Mouse (Mus musculus): ENCODE data around the gene Mrps36. TPM values are rescaled to one million over a fixed set of nuclear protein-coding genes. Genes with fewer than 3 reads are reported as not detected.

Gene Mrps36
- total and polyA plus RNA-seq, 2 experiments from 2014 or later: 58.7 to 180 TPM

DNA sequence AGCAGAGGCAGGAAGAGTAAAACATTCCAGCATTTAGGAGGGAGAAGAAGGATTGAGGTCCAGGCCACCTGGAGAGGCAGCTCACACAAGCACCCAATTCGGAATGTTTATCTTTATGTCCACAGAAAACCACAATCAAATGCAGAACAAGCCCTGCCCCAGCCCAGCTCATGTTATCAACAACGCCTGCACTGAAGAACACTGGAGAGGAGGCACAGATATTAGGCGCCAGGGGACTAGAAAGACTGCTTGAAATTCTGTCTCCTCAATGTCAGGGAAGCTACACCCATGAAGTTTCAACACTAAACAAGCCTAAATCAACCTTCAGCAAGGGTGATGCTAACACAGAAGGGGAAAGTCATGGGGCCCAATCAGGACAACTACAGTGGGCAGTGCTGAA is 33.0 kb upstream of the Mrps36 start:
- Histone ChIP-seq H3K4me1 (ENCODE audit: insufficient read depth, low read length) (no peaks in the 10 kb centered on the region; the same call in 1 of the 2 replicates), H3K9ac (replicated peaks; ENCODE audit: low read length) (no peak overlapping the region), H3K4me3 (ENCODE audit: low read length) (no peak overlapping the region), H3K36me3 (ENCODE audit: insufficient read depth, low read length) (no peaks in the 10 kb centered on the region), H3K4me2 (ENCODE audit: low read depth, low read length) (no peak overlapping the region), H3K27ac (no peak overlapping the region), H3K9me3 (ENCODE audit: low read length) (no peaks in the 10 kb centered on the region), H3K27me3 (ENCODE audit: insufficient read depth, low read length) (no peaks in the 10 kb centered on the region)
- ATAC-seq: no peak
- no peak for DNase-seq (ENCODE audit: low spot score)
- no peak for TF ChIP-seq CTCF (IDR thresholded peaks at IDR 0.05; ENCODE audit: low read depth)
- 83% methylated on average over 3 of the region's 3 CpGs for WGBS

DNA sequence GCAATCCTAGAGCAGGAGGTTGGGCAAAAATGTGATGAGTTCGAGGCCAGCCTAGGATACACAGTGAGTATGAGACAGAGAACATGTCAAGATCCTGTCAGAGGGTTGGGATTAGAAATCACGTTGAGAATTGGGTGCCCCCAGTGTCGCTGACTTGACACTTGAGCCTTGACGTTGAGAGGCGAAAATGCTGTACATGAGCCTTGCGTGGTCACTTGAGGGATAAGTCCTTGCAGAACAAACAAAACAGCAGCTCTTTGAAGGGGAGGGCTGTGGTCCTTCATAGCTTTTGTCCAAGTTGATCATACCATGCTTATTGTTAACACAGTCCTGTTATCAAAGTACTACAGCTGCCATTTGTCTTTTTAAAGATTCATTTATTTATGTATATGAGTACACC is 32.3 kb upstream of the Mrps36 start:
- Histone ChIP-seq H3K9me3 (ENCODE audit: low read length) (no peaks in the 10 kb centered on the region), H3K4me1 (ENCODE audit: insufficient read depth, low read length) (no peaks in the 10 kb centered on the region; the same call in 1 of the 2 replicates), H3K27me3 (ENCODE audit: insufficient read depth, low read length) (no peaks in the 10 kb centered on the region), H3K9ac (replicated peaks; ENCODE audit: low read length) (no peak overlapping the region), H3K4me2 (ENCODE audit: low read depth, low read length) (no peak overlapping the region), H3K4me3 (ENCODE audit: low read length) (no peak overlapping the region), H3K27ac (no peak overlapping the region), H3K36me3 (ENCODE audit: insufficient read depth, low read length) (no peaks in the 10 kb centered on the region)
- TF ChIP-seq CTCF (IDR thresholded peaks at IDR 0.05; ENCODE audit: low read depth): no peak
- DNase-seq (ENCODE audit: low spot score) (no peak), ATAC-seq (no peak)
- 68% methylated on average over 6 of the region's 6 CpGs for WGBS

DNA sequence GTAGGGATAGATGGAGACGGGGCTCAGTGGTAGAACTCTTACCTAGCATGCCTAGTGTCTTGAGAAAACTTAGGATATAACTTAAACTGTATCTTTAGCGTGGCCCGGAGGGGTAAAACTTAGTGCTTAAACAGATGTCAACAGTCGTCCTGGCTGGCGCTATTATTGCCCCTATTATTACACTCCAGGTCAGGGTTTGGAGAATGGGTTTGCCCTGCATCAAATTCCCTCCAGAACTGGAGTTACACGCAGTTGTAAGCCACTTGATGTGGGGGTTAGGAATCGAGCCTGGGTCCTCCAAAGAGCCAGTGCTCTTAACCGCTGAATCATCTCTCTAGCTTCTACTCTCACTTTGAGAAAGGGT is 31.6 kb upstream of the Mrps36 start:
- Histone ChIP-seq H3K4me1 (ENCODE audit: insufficient read depth, low read length) (no peaks in the 10 kb centered on the region; the same call in 1 of the 2 replicates), H3K9me3 (ENCODE audit: low read length) (no peaks in the 10 kb centered on the region), H3K9ac (replicated peaks; ENCODE audit: low read length) (peak overlapping the region; percentile 37; the same call in 1 of the 2 replicates), H3K36me3 (ENCODE audit: insufficient read depth, low read length) (no peaks in the 10 kb centered on the region), H3K27me3 (ENCODE audit: insufficient read depth, low read length) (no peaks in the 10 kb centered on the region), H3K27ac (peak overlapping the region; percentile 49; the same call in 1 of the 2 replicates), H3K4me2 (ENCODE audit: low read depth, low read length) (peak overlapping the region; percentile 97), H3K4me3 (ENCODE audit: low read length) (peak overlapping the region; percentile 69)
- ATAC-seq (no peak), DNase-seq (ENCODE audit: low spot score) (no peak)
- no peak for TF ChIP-seq CTCF (IDR thresholded peaks at IDR 0.05; ENCODE audit: low read depth)
- WGBS: 10% methylated on average over 8 of the region's 8 CpGs

DNA sequence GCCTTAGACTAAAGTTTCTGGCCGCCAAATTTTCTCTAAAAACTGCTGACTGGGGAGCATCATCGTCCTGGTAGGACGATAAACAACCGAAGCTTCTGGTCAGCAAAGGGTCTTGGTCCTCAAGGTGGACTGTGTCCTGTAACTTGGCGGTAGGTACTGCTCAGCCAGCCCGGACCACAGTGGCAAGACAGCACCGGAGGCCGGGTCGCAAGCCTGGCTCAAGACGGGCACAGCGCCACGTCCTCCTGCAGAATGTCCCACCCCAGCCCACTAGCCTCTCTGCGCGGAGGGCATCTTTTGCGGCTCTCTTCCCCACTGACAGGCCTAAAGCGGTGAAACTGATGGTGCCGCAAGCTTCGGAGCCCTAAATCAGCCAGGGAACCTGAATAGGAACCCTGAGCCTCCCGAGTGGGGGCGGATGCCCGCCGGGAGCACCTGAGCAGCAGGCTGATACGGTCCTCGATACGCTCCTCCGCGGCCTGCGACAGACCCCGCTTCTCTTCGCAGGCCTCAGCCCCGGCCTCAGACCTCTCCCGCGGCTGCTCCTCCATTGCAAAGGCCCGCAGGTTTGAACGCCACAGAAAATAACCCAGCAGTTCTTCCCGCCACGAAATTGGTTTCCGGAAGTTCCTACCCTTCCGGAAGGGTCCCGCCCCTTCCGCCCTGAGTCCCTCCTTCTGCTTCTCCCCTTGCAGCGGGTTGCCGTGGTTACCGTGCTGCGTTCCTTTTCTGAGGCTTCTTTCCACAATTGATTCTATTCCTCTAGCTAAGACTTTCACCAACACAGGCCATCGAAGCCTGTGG is 31.0 kb upstream of the Mrps36 start, which contains the start of gene Cenph:
Gene Cenph (minus strand): TSS at position 648 of the 804 bp plus-strand sequence.
- Histone ChIP-seq H3K9ac (replicated peaks; ENCODE audit: low read length) (peak within 1 kb of the TSS; percentile 37), H3K4me2 (ENCODE audit: low read depth, low read length) (peak within 1 kb of the TSS; percentile 97), H3K27me3 (ENCODE audit: insufficient read depth, low read length) (no peaks in the 10 kb centered on the region), H3K9me3 (ENCODE audit: low read length) (no peaks in the 10 kb centered on the region), H3K27ac (peak within 1 kb of the TSS; percentile 49; the same call in 1 of the 2 replicates), H3K36me3 (ENCODE audit: insufficient read depth, low read length) (no peaks in the 10 kb centered on the region), H3K4me3 (ENCODE audit: low read length) (peak within 1 kb of the TSS; percentile 69), H3K4me1 (ENCODE audit: insufficient read depth, low read length) (no peaks in the 10 kb centered on the region; the same call in 1 of the 2 replicates)
- under 1% methylated on average over 46 of the region's 46 CpGs for WGBS
- DNase-seq (ENCODE audit: low spot score): peak; percentile 93
- peak; percentile 97 for ATAC-seq
- no peak for TF ChIP-seq CTCF (IDR thresholded peaks at IDR 0.05; ENCODE audit: low read depth)

DNA sequence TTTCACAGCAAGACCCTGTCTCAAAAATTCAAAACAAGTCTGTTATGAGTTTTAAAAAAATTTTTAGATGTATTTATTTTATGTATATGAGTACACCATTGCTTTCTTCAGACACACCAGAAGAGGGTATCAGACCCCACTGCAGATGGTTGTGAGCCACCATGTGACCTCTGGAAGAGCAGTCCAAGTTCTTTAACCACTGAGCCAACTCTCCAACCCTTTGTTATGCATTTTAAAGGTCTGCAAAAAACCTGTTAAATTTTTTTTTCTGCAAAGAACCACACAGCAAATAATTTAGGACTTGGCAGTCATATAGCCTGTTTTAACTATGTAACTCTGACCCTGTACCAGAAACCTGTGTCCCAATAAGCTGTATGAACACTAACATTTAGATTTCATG is 30.2 kb upstream of the Mrps36 start:
- ATAC-seq (no peak), DNase-seq (ENCODE audit: low spot score) (no peak)
- Histone ChIP-seq H3K27ac (no peak overlapping the region), H3K4me2 (ENCODE audit: low read depth, low read length) (peak overlapping the region; percentile 97), H3K9ac (replicated peaks; ENCODE audit: low read length) (no peak overlapping the region; the same call in 1 of the 2 replicates), H3K27me3 (ENCODE audit: insufficient read depth, low read length) (no peaks in the 10 kb centered on the region), H3K9me3 (ENCODE audit: low read length) (no peaks in the 10 kb centered on the region), H3K4me1 (ENCODE audit: insufficient read depth, low read length) (no peaks in the 10 kb centered on the region; the same call in 1 of the 2 replicates), H3K36me3 (ENCODE audit: insufficient read depth, low read length) (no peaks in the 10 kb centered on the region), H3K4me3 (ENCODE audit: low read length) (peak overlapping the region; percentile 69; the same call in 1 of the 2 replicates)
- no peak for TF ChIP-seq CTCF (IDR thresholded peaks at IDR 0.05; ENCODE audit: low read depth)

DNA sequence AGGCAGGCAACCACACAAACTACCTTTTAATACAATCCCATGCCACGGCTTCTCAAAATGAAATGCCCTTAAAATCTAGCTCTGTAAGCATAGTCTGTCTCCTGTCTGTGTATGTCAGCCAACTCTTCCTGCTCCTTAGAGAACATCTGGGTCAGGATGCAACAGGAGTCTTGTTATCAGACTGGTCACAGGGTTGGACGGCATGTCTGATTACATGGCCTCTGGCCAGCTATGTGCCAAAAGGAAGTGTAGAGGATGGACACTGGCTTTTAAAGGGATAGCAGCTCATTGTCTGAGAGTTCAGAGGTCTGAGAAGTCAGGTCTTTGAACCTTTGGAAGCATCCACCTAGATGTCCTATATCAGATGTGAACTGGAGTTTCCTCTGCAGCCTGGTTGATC is 10.9 kb upstream of the Mrps36 start:
- Histone ChIP-seq H3K27ac (no peak overlapping the region), H3K4me1 (ENCODE audit: insufficient read depth, low read length) (no peaks in the 10 kb centered on the region), H3K4me2 (ENCODE audit: low read depth, low read length) (no peak overlapping the region), H3K36me3 (ENCODE audit: insufficient read depth, low read length) (no peaks in the 10 kb centered on the region), H3K9me3 (ENCODE audit: low read length) (no peaks in the 10 kb centered on the region), H3K4me3 (ENCODE audit: low read length) (no peak overlapping the region), H3K9ac (replicated peaks; ENCODE audit: low read length) (no peak overlapping the region), H3K27me3 (ENCODE audit: insufficient read depth, low read length) (no peaks in the 10 kb centered on the region)
- no peak for DNase-seq (ENCODE audit: low spot score)
- WGBS: 81% methylated on average over 2 of the region's 2 CpGs
- TF ChIP-seq CTCF (IDR thresholded peaks at IDR 0.05; ENCODE audit: low read depth): no peak
- no peak for ATAC-seq

DNA sequence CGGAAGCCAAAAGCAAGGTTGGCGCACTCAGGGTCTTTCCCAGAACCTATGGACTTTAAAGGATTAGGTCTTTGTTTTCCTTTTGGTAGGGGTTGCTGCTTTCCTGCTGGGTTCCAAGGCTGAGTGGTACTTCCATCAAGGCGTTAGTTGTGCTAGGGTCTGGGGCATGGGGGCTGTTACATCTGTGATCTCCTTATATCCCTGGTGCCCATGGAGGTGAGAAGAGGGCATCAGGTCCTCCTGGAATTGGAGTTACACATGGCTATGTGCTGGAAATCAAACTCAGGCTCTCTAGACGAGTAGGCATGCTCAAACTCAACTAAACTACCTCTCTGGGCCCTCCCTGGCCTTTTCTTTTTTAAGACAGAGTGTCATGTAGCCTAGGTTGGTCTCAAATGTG is 9.7 kb upstream of the Mrps36 start:
- WGBS: 67% methylated on average over 4 of the region's 4 CpGs
- no peak overlapping the region for H3K4me3 ChIP-seq (ENCODE audit: low read length)
- no peak for TF ChIP-seq CTCF (IDR thresholded peaks at IDR 0.05; ENCODE audit: low read depth)
- H3K4me2 ChIP-seq (ENCODE audit: low read depth, low read length): no peak overlapping the region
- H3K9ac ChIP-seq (replicated peaks; ENCODE audit: low read length): no peak overlapping the region
- no peak for ATAC-seq
- no peak for DNase-seq (ENCODE audit: low spot score)
- no peaks in the 10 kb centered on the region for H3K4me1 ChIP-seq (ENCODE audit: insufficient read depth, low read length)
- H3K9me3 ChIP-seq (ENCODE audit: low read length): no peaks in the 10 kb centered on the region
- no peaks in the 10 kb centered on the region for H3K27me3 ChIP-seq (ENCODE audit: insufficient read depth, low read length)
- no peaks in the 10 kb centered on the region for H3K36me3 ChIP-seq (ENCODE audit: insufficient read depth, low read length)
- H3K27ac ChIP-seq: no peak overlapping the region
